Mouse (Mus musculus): ENCODE measurements around the gene Cby1.

GRCm38 (mm10) chr15:79683707-79684465 is 24.9 kb downstream of the Cby1 start:
- TF ChIP-seq EP300 (IDR thresholded peaks at IDR 0.05; ENCODE audit: low read depth), result no peak
- TF ChIP-seq CTCF (IDR thresholded peaks at IDR 0.05; ENCODE audit: low read depth), result no peak
